Mouse (Mus musculus) spleen, adult 2 months (tissue): ENCODE measurements around the gene Mrvi1. TPM values are rescaled to one million over a fixed set of nuclear protein-coding genes. Genes with fewer than 3 reads are reported as not detected.

Experiments used
- DNase-seq, 2 experiments: peaks; one replicate each; pipeline versions ENCODE4 v3.0.0 to v3.0.0-alpha.2; 2012 to 2021; ENCODE audit warnings: low spot score in 2 of 2, low read depth in 1 of 2
- H3K27ac ChIP-seq: fragments of 200-500 bp; 2 replicates; pipeline ENCODE4 v1.5.1; 2012; ENCODE audit warnings: low read length, inconsistent platforms; ENCODE audit not compliant: insufficient read depth
- H3K27me3 ChIP-seq: fragments of 200-500 bp; 2 replicates; pipeline ENCODE4 v1.6.1; 2012; ENCODE audit warnings: mild to moderate bottlenecking, moderate library complexity, low read length, inconsistent platforms; ENCODE audit not compliant: control insufficient read depth, insufficient read depth
- H3K36me3 ChIP-seq: fragments of 200-500 bp; 2 replicates; pipeline ENCODE4 v1.6.1; 2012; ENCODE audit warnings: mild to moderate bottlenecking, low read length, inconsistent platforms; ENCODE audit not compliant: control insufficient read depth, insufficient read depth
- H3K4me1 ChIP-seq: fragments of 200-500 bp; 2 replicates; pipeline ENCODE4 v1.6.1; 2011; ENCODE audit warnings: inconsistent platforms; ENCODE audit not compliant: control insufficient read depth, insufficient read depth, insufficient read length
- H3K4me3 ChIP-seq: fragments of 200-500 bp; 2 replicates; pipeline ENCODE4 v1.5.1; 2011; ENCODE audit warnings: mild to moderate bottlenecking, inconsistent platforms; ENCODE audit not compliant: insufficient read depth, insufficient read length; ENCODE audit errors: extremely low read depth
- CTCF ChIP-seq: fragments of 200-500 bp; IDR thresholded peaks from 2 replicates; pipeline ENCODE4 v1.5.1; 2011; ENCODE audit warnings: mild to moderate bottlenecking, inconsistent platforms; ENCODE audit not compliant: insufficient read depth, insufficient read length, insufficient replicate concordance; ENCODE audit errors: extremely low read depth
- POLR2A ChIP-seq: fragments of 200-500 bp; IDR thresholded peaks from 2 replicates; pipeline ENCODE4 v1.6.1; 2011; ENCODE audit warnings: low read depth, low read length, inconsistent platforms
- WGBS: fragments of 180-500 bp; shearing (Covaris S2); methylation state at CpG from one replicate; pipeline ENCODE4 v1.1.7; 2018; 5-methylcytosine and 5-hydroxymethylcytosine counted together
- polyA plus RNA-seq: library from polyadenylated mRNA; depleted of rRNA; stranded (reverse); fragments of >200 nt; gene quantifications from 2 replicates; pipeline ENCODE4 v1.2.3, GENCODE M21; 2012

Gene Mrvi1
- polyA plus RNA-seq, 1 experiment = 10.9 TPM

- Histone ChIP-seq H3K27me3 (no peaks in the 10 kb centered on the region), H3K27ac (no peak overlapping the region), H3K36me3 (no peaks in the 10 kb centered on the region), H3K4me3 (no peak overlapping the region), H3K4me1 (peaks cover 4% of the 10 kb centered on the region; the same call in 1 of the 2 replicates)
- TF ChIP-seq POLR2A (no peak), CTCF (no peak)
- 62% methylated on average over 3 of the region's 3 CpGs for WGBS
- DNase-seq = no peak
These were observed 18.6 kb downstream of the Mrvi1 start for GRCm38 (mm10) chr7:110963655-110963997.

GRCm38 (mm10) chr7:110962943-110963654 is 19.2 kb downstream of the Mrvi1 start:
- TF ChIP-seq CTCF (no peak), POLR2A (no peak)
- WGBS = 43% methylated on average over 9 of the region's 9 CpGs
- Histone ChIP-seq H3K4me3 (no peak overlapping the region), H3K27me3 (no peaks in the 10 kb centered on the region), H3K4me1 (peaks cover 4% of the 10 kb centered on the region; the same call in 1 of the 2 replicates), H3K36me3 (no peaks in the 10 kb centered on the region), H3K27ac (no peak overlapping the region)
- DNase-seq = no peak

GRCm38 (mm10) chr7:110962497-110962896 is 19.8 kb downstream of the Mrvi1 start:
- no peaks in the 10 kb centered on the region for H3K36me3 ChIP-seq
- DNase-seq = no peak
- H3K4me3 ChIP-seq = no peak overlapping the region
- H3K27me3 ChIP-seq = no peaks in the 10 kb centered on the region
- peaks cover 4% of the 10 kb centered on the region; the same call in 1 of the 2 replicates for H3K4me1 ChIP-seq
- TF ChIP-seq POLR2A (no peak), CTCF (no peak)
- 88% methylated on average over 3 of the region's 3 CpGs for WGBS
- H3K27ac ChIP-seq = no peak overlapping the region

- peak overlapping the region; percentile 56 for H3K27ac ChIP-seq
- DNase-seq = peak; percentile 37 to 65
- TF ChIP-seq CTCF (no peak), POLR2A (no peak)
- WGBS = 14% methylated on average over 14 of the region's 14 CpGs
- H3K4me3 ChIP-seq = no peak overlapping the region
- peaks cover 23% of the 10 kb centered on the region; the same call in 1 of the 2 replicates for H3K4me1 ChIP-seq
- H3K27me3 ChIP-seq = no peaks in the 10 kb centered on the region
- no peaks in the 10 kb centered on the region for H3K36me3 ChIP-seq
These were observed 25.7 kb downstream of the Mrvi1 start for GRCm38 (mm10) chr7:110956422-110957170.

GRCm38 (mm10) chr7:110955576-110955975 is 26.7 kb downstream of the Mrvi1 start:
- Histone ChIP-seq H3K36me3 (no peaks in the 10 kb centered on the region), H3K4me3 (no peak overlapping the region), H3K4me1 (peaks cover 23% of the 10 kb centered on the region; the same call in 1 of the 2 replicates), H3K27ac (peak overlapping the region; percentile 56), H3K27me3 (no peaks in the 10 kb centered on the region)
- TF ChIP-seq CTCF = no peak
- WGBS = 29% methylated on average over 2 of the region's 2 CpGs
- no peak for DNase-seq

GRCm38 (mm10) chr7:110954072-110954858 is 28.0 kb downstream of the Mrvi1 start:
- H3K4me3 ChIP-seq = no peak overlapping the region
- no peak for TF ChIP-seq CTCF
- no peak for TF ChIP-seq POLR2A
- 62% methylated on average over 6 of the region's 6 CpGs for WGBS
- H3K4me1 ChIP-seq = peaks cover 23% of the 10 kb centered on the region; the same call in 1 of the 2 replicates
- no peaks in the 10 kb centered on the region for H3K36me3 ChIP-seq
- H3K27ac ChIP-seq = no peak overlapping the region
- no peak for DNase-seq
- no peaks in the 10 kb centered on the region for H3K27me3 ChIP-seq

GRCm38 (mm10) chr7:110953210-110953609 is 29.1 kb downstream of the Mrvi1 start:
- no peak for DNase-seq
- Histone ChIP-seq H3K27ac (peak overlapping the region; percentile 7; the same call in 1 of the 2 replicates), H3K4me1 (peaks cover 23% of the 10 kb centered on the region; the same call in 1 of the 2 replicates), H3K27me3 (no peaks in the 10 kb centered on the region), H3K4me3 (no peak overlapping the region), H3K36me3 (no peaks in the 10 kb centered on the region)
- 4% methylated on average over 1 of the region's 1 CpGs for WGBS
- TF ChIP-seq POLR2A = no peak
- TF ChIP-seq CTCF = no peak
